Mouse (Mus musculus) lung, embryonic 15.5 days (tissue): Measurements from ENCODE around the gene Tspan12. TPM values are rescaled to one million over a fixed set of nuclear protein-coding genes. Genes with fewer than 3 reads are reported as not detected.
A peak's percentile ranks its signal among the peaks of the same experiment; 100 is the strongest.
"Not testable (repeated sequence)": the region's sequence is repeated elsewhere in the genome, so short reads cannot be mapped to it uniquely, and the experiment has no call there.

ENCODE experiments used
- ATAC-seq: fragments of 200-750 bp; cut with Nextera tagmentation; 2 replicates; pipeline ENCODE4 v1.8.0; 2017; ENCODE audit warnings: moderate number of reproducible peaks, borderline replicate concordance; ENCODE audit not compliant: low FRiP score, low TSS enrichment; ENCODE audit errors: extremely low read depth
- H3K27ac ChIP-seq: fragments of 300-500 bp; sonication (generic); 2 replicates; pipeline ENCODE4 v1.5.1; 2015; ENCODE audit warnings: moderate library complexity, mild to moderate bottlenecking, inconsistent platforms
- H3K27me3 ChIP-seq: fragments of 300-500 bp; sonication (generic); 2 replicates; pipeline ENCODE4 v1.6.1; 2015; ENCODE audit warnings: inconsistent platforms
- H3K36me3 ChIP-seq: fragments of 300-500 bp; sonication (generic); 2 replicates; pipeline ENCODE4 v1.6.1; 2015; ENCODE audit warnings: inconsistent platforms
- H3K4me1 ChIP-seq: fragments of 300-500 bp; sonication (generic); 2 replicates; pipeline ENCODE4 v1.6.1; 2015; ENCODE audit warnings: inconsistent platforms
- H3K4me2 ChIP-seq: fragments of 300-500 bp; sonication (generic); 2 replicates; pipeline ENCODE4 v1.6.1; 2015; ENCODE audit warnings: inconsistent platforms, mild to moderate bottlenecking, moderate library complexity
- H3K4me3 ChIP-seq: fragments of 300-500 bp; sonication (generic); 2 replicates; pipeline ENCODE4 v1.5.1; 2015; ENCODE audit warnings: mild to moderate bottlenecking, inconsistent platforms
- H3K9ac ChIP-seq: fragments of 300-500 bp; sonication (generic); 2 replicates; pipeline ENCODE4 v1.6.1; 2015; ENCODE audit warnings: inconsistent platforms
- H3K9me3 ChIP-seq: fragments of 300-500 bp; sonication (generic); 2 replicates; pipeline ENCODE4 v1.6.1; 2016; ENCODE audit warnings: inconsistent platforms
- WGBS: fragments of 180-500 bp; shearing (Covaris S2); methylation state at CpG from one replicate; pipeline ENCODE4 v1.1.7; 2015; 5-methylcytosine and 5-hydroxymethylcytosine counted together
- polyA plus RNA-seq: library from polyadenylated mRNA; unstranded; fragments of >200 nt; fragmentation: Nextera tagmentation; extraction: Ambion mirVana; gene quantifications from 2 replicates; pipeline ENCODE4 v1.2.1, GENCODE M21; 2015

Gene Tspan12
- 53.1 and 56.2 TPM in 2 replicates for polyA plus RNA-seq

GRCm38 (mm10) chr6:21852344-21852785 lies at the start of gene Tspan12:
Gene Tspan12, minus strand, starts transcription at chr6:21852515.
- 2% methylated on average over 13 of the region's 13 CpGs for WGBS
- H3K4me1 ChIP-seq, result peaks cover 20% of the 10 kb centered on the region
- peak; percentile 5; the same call in 1 of the 2 replicates for ATAC-seq
- H3K27me3 ChIP-seq, result no peaks in the 10 kb centered on the region
- H3K4me2 ChIP-seq, result peak within 1 kb of the TSS; percentile 85
- peak within 1 kb of the TSS; percentile 87 for H3K4me3 ChIP-seq
- H3K27ac ChIP-seq, result peak within 1 kb of the TSS; percentile 96
- H3K9ac ChIP-seq, result peak within 1 kb of the TSS; percentile 87
- H3K9me3 ChIP-seq, result no peaks in the 10 kb centered on the region
- H3K36me3 ChIP-seq, result no peaks in the 10 kb centered on the region

GRCm38 (mm10) chr6:21894451-21894850 lies 42.1 kb upstream of the Tspan12 start:
- H3K4me2 ChIP-seq, result no peak overlapping the region
- no peaks in the 10 kb centered on the region for H3K27me3 ChIP-seq
- H3K27ac ChIP-seq, result no peak overlapping the region
- no peak overlapping the region for H3K9ac ChIP-seq
- H3K4me1 ChIP-seq, result peaks cover 6% of the 10 kb centered on the region
- H3K36me3 ChIP-seq, result no peaks in the 10 kb centered on the region
- WGBS, result 35% methylated on average over 7 of the region's 7 CpGs
- peak; percentile 84 for ATAC-seq
- H3K9me3 ChIP-seq, result no peaks in the 10 kb centered on the region
- H3K4me3 ChIP-seq, result no peak overlapping the region

- Histone ChIP-seq H3K27me3 (no peaks in the 10 kb centered on the region), H3K4me2 (no peak overlapping the region), H3K4me1 (no peaks in the 10 kb centered on the region), H3K36me3 (no peaks in the 10 kb centered on the region), H3K27ac (no peak overlapping the region), H3K9me3 (no peaks in the 10 kb centered on the region), H3K9ac (no peak overlapping the region), H3K4me3 (no peak overlapping the region)
- ATAC-seq, result no peak
- 63% methylated on average over 2 of the region's 2 CpGs for WGBS
These were observed 36.8 kb upstream of the Tspan12 start for GRCm38 (mm10) chr6:21889101-21889500.

- not testable (repeated sequence) for H3K36me3 ChIP-seq, H3K27me3 ChIP-seq, H3K4me3 ChIP-seq, H3K9me3 ChIP-seq, H3K4me1 ChIP-seq, H3K9ac ChIP-seq, H3K4me2 ChIP-seq, ATAC-seq, H3K27ac ChIP-seq
These were observed 35.7 kb upstream of the Tspan12 start for GRCm38 (mm10) chr6:21887971-21888370.

- 36% methylated on average over 6 of the region's 6 CpGs for WGBS
- no peaks in the 10 kb centered on the region for H3K36me3 ChIP-seq
- no peak for ATAC-seq
- H3K9me3 ChIP-seq, result no peaks in the 10 kb centered on the region
- no peak overlapping the region for H3K4me3 ChIP-seq
- H3K4me1 ChIP-seq, result 0 out of 2 replicates have a peak, but pooled peaks cover 3% of the 10 kb centered on the region
- H3K27me3 ChIP-seq, result no peaks in the 10 kb centered on the region
- no peak overlapping the region for H3K27ac ChIP-seq
- H3K9ac ChIP-seq, result no peak overlapping the region
- no peak overlapping the region for H3K4me2 ChIP-seq
These were observed 27.2 kb upstream of the Tspan12 start for GRCm38 (mm10) chr6:21879496-21879895.

- Histone ChIP-seq H3K4me2 (no peak overlapping the region), H3K36me3 (no peaks in the 10 kb centered on the region), H3K4me1 (peaks cover 3% of the 10 kb centered on the region; the same call in 1 of the 2 replicates), H3K4me3 (no peak overlapping the region), H3K27ac (no peak overlapping the region), H3K9me3 (no peaks in the 10 kb centered on the region), H3K27me3 (no peaks in the 10 kb centered on the region), H3K9ac (no peak overlapping the region)
- 8% methylated on average over 1 of the region's 1 CpGs for WGBS
- ATAC-seq, result no peak
These were observed 15.0 kb upstream of the Tspan12 start for GRCm38 (mm10) chr6:21867310-21867709.

GRCm38 (mm10) chr6:21864179-21864578 lies 11.9 kb upstream of the Tspan12 start:
- Histone ChIP-seq H3K9ac (no peak overlapping the region), H3K4me3 (no peak overlapping the region), H3K4me1 (peaks cover 3% of the 10 kb centered on the region; the same call in 1 of the 2 replicates), H3K27ac (no peak overlapping the region), H3K36me3 (no peaks in the 10 kb centered on the region), H3K27me3 (no peaks in the 10 kb centered on the region), H3K9me3 (no peaks in the 10 kb centered on the region), H3K4me2 (no peak overlapping the region)
- WGBS, result 35% methylated on average over 8 of the region's 8 CpGs
- ATAC-seq, result no peak

GRCm38 (mm10) chr6:21863561-21863960 lies 11.2 kb upstream of the Tspan12 start:
- Histone ChIP-seq H3K27ac (no peak overlapping the region), H3K4me2 (peak overlapping the region; percentile 28; the same call in 1 of the 2 replicates), H3K27me3 (no peaks in the 10 kb centered on the region), H3K4me1 (peaks cover 3% of the 10 kb centered on the region; the same call in 1 of the 2 replicates), H3K9ac (no peak overlapping the region), H3K4me3 (no peak overlapping the region), H3K36me3 (no peaks in the 10 kb centered on the region), H3K9me3 (no peaks in the 10 kb centered on the region)
- 29% methylated on average over 1 of the region's 1 CpGs for WGBS
- peak; percentile 42; the same call in 1 of the 2 replicates for ATAC-seq

GRCm38 (mm10) chr6:21861316-21861715 lies 9.0 kb upstream of the Tspan12 start:
- Histone ChIP-seq H3K27me3 (no peaks in the 10 kb centered on the region), H3K36me3 (no peaks in the 10 kb centered on the region), H3K4me2 (no peak overlapping the region), H3K9ac (no peak overlapping the region), H3K4me3 (no peak overlapping the region), H3K9me3 (no peaks in the 10 kb centered on the region), H3K27ac (no peak overlapping the region), H3K4me1 (peaks cover 3% of the 10 kb centered on the region; the same call in 1 of the 2 replicates)
- no peak for ATAC-seq
- WGBS, result 85% methylated on average over 2 of the region's 2 CpGs

GRCm38 (mm10) chr6:21857843-21858242 lies 5.5 kb upstream of the Tspan12 start:
- H3K27ac ChIP-seq, result no peak overlapping the region
- H3K4me3 ChIP-seq, result no peak overlapping the region
- no peak for ATAC-seq
- no peak overlapping the region for H3K4me2 ChIP-seq
- no peak overlapping the region for H3K9ac ChIP-seq
- H3K4me1 ChIP-seq, result peaks cover 10% of the 10 kb centered on the region; the same call in 1 of the 2 replicates
- H3K36me3 ChIP-seq, result no peaks in the 10 kb centered on the region
- WGBS, result 39% methylated on average over 7 of the region's 7 CpGs
- H3K9me3 ChIP-seq, result no peaks in the 10 kb centered on the region
- no peaks in the 10 kb centered on the region for H3K27me3 ChIP-seq

- no peak for ATAC-seq
- no peak overlapping the region for H3K4me2 ChIP-seq
- no peaks in the 10 kb centered on the region for H3K9me3 ChIP-seq
- no peak overlapping the region for H3K27ac ChIP-seq
- 13% methylated on average over 7 of the region's 7 CpGs for WGBS
- H3K27me3 ChIP-seq, result no peaks in the 10 kb centered on the region
- peaks cover 14% of the 10 kb centered on the region for H3K4me1 ChIP-seq
- H3K9ac ChIP-seq, result no peak overlapping the region
- H3K36me3 ChIP-seq, result no peaks in the 10 kb centered on the region
- no peak overlapping the region for H3K4me3 ChIP-seq
These were observed 3.6 kb upstream of the Tspan12 start for GRCm38 (mm10) chr6:21855921-21856320.

GRCm38 (mm10) chr6:21853342-21853741 lies 1.0 kb upstream of the Tspan12 start:
- Histone ChIP-seq H3K9ac (no peak overlapping the region), H3K4me3 (no peak overlapping the region), H3K4me2 (no peak overlapping the region), H3K27ac (no peak overlapping the region), H3K36me3 (no peaks in the 10 kb centered on the region), H3K4me1 (peaks cover 20% of the 10 kb centered on the region), H3K27me3 (no peaks in the 10 kb centered on the region), H3K9me3 (no peaks in the 10 kb centered on the region)
- no peak for ATAC-seq
- WGBS, result 22% methylated on average over 6 of the region's 6 CpGs
